Mouse (Mus musculus) cerebellum, postnatal 14 days (tissue): ENCODE results near the gene Bcl11a.
"Not testable (repeated sequence)": the region's sequence is repeated elsewhere in the genome, so short reads cannot be mapped to it uniquely, and the experiment has no call there.

Experiments used
- DNase-seq, 2 experiments: peaks; one replicate each; pipeline ENCODE4 v3.0.0; 2021; ENCODE audit warnings: mixed read lengths in 2 of 2

The Bcl11a gene

DNA sequence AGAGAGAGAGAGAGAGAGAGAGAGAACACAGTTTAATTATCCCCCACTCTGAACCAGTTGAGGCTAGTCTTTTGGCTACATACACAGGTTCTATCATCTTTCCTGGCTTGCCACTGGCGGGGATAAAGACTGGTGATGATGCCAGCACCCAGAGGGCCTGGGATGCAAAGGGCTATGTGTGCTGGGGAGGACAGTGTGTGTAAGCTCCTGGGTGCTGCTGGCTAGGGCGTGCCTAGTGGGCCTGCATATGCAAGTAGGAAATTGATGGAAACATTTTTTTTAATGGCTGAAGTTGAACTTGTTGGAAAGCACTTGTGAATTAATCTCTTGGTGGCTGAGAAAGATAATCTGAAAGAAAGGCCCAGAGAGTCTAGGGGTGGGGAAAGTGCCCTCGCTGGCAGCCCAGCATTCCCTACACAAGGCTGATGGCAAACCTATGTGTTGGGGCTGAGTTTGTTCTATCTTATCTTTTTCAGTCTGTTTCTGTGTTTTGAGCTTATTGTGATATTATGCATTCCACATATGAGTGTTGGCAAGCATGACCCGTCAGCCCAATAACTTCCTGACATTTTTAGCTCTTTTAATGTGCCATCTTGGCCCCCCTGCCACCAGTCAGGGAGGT lies 22.7 kb downstream of the Bcl11a start:
- no peak for DNase-seq

GRCm38 (mm10) chr11:24101625-24102024 lies 23.8 kb downstream of the Bcl11a start:
- DNase-seq = no peak

GRCm38 (mm10) chr11:24102372-24102771 lies 24.5 kb downstream of the Bcl11a start:
- no peak for DNase-seq

DNA sequence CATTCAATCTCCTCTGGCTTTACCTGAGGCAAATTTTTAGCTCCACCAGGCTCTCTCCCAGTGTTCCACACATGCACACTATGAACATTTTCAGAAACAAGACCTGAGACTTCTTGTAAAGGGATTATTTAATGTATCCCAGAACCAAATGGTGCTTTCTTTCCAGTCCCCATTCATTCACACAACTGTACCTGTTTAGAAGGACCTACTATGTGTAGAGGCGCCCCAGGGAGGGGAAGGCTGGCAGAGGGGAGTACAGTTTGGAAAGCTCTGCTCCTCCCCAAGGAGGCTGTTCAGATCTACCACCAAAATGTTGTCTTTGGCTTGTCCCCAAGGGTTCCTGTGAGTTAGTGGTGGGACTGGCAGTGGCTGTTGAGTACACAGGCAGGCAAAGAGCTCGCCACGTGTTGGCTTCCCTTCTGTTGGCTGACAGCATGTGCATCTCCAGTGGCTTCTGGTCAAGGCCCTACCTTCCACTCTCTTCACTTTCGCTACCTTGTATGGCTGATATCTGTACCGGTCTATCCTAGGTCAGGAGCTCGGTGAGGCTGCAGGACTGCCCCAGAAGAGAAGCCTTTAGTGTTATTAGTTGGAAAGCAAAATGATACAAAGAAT lies 25.4 kb downstream of the Bcl11a start:
- DNase-seq = no peak

GRCm38 (mm10) chr11:24107414-24107813 lies 29.6 kb downstream of the Bcl11a start:
- DNase-seq = no peak

GRCm38 (mm10) chr11:24108974-24109373 lies 31.1 kb downstream of the Bcl11a start:
- DNase-seq = no peak

DNA sequence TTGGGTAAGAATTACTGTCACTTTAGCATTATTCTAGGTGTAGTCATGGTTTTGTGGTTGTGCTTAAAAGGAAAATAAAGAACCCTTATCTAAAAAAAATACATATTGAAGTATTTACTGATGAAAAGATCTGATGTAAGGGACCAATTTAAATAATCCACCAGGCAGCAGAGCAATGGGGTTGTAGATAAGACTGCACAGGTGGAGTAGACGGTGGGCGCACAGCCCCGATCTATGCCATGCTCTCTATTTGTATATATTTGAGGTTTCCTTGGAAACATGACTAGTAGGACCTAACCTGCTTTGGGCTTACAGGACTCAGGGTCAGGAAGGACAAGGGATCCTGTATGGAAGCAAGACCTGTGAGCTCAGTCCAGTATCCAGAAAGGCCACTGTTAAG lies 31.5 kb downstream of the Bcl11a start:
- DNase-seq = no peak

DNA sequence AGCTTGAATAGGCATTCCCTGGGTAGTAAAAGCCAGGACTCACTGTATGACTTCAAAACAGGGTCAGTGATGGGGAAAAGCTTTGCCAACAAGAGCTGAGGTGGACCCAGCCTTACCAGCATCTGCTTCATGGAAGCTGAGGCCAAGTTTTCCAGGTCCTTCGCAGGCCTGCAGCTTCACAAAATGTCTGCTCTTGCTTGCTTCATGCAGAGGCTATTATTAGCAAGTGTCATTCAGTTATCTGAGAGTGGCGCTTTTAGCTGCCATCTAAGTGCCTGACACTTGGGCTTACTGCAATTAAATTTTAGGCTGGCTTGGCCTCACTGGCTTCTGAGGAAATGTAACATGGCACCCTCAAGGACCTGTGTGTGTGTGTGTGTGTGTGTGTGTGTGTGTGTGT lies 32.3 kb downstream of the Bcl11a start:
- no peak for DNase-seq

GRCm38 (mm10) chr11:24111720-24112119 lies 33.9 kb downstream of the Bcl11a start:
- no peak for DNase-seq

- DNase-seq = no peak
These were observed 37.3 kb downstream of the Bcl11a start for GRCm38 (mm10) chr11:24115017-24115752.

- no peak for DNase-seq
These were observed 38.2 kb downstream of the Bcl11a start for GRCm38 (mm10) chr11:24116041-24116440.

DNA sequence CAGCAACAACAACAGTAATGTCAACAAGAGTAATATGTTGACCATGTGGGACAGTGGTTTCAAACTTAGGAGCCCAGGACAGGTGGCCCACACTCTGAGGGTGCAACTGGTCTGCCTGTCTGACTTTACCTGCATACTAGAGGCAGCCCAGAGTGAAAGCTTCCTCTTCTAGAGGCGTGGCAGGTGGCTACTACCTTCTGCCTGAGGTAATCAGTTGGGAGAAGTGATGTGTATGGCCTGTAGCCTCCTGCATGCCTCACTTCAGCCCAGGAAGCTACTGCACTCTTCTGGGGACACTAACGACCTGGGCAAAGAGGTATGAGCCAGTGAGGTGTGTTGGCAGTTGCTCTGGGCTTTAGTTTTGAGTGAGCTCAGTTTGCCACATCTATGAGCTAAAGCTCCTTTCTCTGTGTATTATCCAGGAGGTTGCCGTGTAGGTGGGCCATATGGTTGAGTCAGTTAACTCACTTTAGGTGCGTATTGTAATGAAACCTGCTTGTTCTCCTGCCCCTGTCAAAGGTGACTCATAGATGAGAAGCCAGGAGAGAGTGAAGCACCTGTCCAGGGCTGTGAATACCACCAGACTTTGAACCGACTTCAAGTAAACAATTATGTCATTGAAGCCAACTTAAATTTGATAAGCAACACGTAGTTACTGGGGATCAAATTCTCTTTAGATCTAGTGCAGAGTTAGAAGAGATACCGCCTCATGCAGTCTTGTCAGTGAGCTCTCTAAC lies 38.9 kb downstream of the Bcl11a start:
- DNase-seq = no peak

GRCm38 (mm10) chr11:24121136-24121535 lies 43.3 kb downstream of the Bcl11a start:
- DNase-seq = no peak

- DNase-seq = no peak
These were observed 45.0 kb downstream of the Bcl11a start for GRCm38 (mm10) chr11:24122899-24123298.

DNA sequence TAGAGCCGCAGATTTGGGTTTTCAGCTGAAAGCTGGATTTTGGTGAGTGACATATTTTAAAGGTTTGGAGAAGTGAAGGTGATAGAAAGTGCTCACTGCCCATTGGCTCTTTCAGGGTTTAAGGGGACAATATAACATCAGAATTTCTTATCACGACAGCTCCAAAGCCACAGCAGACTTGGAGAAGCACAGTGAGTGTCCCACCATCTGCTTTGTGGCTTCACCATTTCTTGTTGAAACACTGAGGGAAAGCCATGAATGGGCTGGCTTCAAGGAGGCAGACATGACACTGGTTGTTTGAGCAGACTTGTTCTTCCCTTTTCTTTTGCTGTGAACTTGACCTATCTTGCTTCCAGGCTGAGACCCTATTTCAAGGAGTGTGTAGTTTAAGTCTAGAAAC lies 46.1 kb downstream of the Bcl11a start:
- no peak for DNase-seq

- no peak for DNase-seq
These were observed 47.2 kb downstream of the Bcl11a start for GRCm38 (mm10) chr11:24125098-24125497.

GRCm38 (mm10) chr11:24128001-24128400 lies 50.1 kb downstream of the Bcl11a start:
- no peak for DNase-seq

GRCm38 (mm10) chr11:24128880-24129279 lies 51.0 kb downstream of the Bcl11a start:
- DNase-seq = not testable (repeated sequence)

DNA sequence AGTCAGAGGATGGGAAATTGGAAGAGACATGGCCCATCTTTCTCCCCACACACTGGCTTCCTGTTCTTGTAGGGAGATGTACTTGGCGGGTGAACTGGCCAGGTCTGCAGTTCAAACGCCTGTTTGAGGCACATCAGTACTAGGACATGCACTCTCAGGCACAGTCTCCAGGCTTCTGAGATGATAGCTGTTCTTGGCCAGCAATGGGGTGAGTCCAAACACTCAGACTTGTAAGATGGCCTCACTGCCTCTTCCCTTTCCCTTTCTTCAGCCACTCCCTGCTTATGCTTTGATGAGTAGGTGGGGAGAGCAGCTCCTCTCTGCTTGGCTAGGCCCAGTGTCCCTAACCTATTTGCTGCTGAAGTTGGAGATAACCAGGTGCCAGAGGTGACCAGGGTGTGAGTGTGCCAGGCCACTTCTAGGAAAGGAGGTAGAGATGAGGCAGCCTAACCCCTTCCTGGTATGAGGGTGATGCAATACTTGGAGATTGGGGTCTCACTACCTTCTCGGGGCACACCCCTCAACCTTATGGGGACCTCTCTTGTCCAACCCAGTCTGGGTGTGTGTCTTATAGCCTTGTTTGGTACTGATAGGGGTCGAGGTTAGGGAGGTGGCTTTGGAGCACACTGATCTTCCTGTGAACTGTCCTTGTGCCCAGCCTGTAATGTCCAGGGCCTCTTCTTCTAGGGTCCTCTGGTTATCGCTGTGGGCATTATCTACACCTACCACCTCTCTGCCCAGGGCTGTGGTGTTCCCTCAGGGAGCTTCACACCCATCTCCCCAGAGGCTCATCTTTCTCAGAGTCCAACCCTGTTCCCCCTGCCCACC lies 51.7 kb downstream of the Bcl11a start:
- DNase-seq = no peak

- DNase-seq = no peak
These were observed 52.4 kb downstream of the Bcl11a start for GRCm38 (mm10) chr11:24130186-24130760.

- DNase-seq = no peak
These were observed 54.0 kb downstream of the Bcl11a start for GRCm38 (mm10) chr11:24131818-24132217.

- DNase-seq = no peak
These were observed 54.5 kb downstream of the Bcl11a start for GRCm38 (mm10) chr11:24132358-24132757.
